Mouse (Mus musculus): ENCODE measurements around the gene Cisd3. TPM values are rescaled to one million over a fixed set of nuclear protein-coding genes. Genes with fewer than 3 reads are reported as not detected.

The Cisd3 gene
- total RNA-seq, 2 experiments from 2014 or later = 5.4 to 17.4 TPM

DNA sequence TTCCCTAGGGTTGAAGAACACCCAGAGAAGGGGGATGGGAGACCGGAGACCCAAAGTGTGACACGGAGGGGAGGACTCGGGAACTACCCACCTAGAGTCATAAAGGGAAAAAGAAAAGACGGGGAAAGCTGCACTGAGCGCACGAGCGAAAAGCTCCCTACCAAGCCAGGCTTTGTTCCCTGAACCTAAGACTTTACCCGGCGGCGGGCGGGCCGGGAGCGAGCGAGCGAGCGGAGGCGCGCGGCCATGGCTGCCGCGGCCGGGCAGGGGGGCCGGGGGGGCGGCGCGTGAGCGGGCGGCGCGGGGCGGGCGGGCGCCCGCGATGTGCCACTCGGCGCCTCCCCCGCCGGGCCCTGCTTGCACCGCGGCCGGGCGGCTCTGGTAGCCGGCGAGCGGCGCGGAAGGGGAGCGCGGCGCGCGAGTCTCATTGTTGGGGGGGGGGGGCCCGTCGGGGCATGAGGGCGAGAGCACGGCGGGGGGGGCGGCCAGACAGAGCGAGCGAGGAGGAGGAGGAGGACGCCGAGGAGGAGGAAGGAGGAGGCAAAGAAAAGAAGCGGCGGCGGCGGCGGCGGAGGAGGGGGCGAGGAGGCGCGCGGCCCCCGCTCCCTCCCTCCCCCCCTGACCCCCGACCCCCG, 22.6 kb upstream of the Cisd3 start, which contains the start of gene Mllt6:
Mllt6 (plus strand) TSS at position 522 of the 635 bp plus-strand sequence.
- peak; percentile 32; the same call in 1 of the 2 replicates for ATAC-seq (replicated peaks; ENCODE audit: poor library complexity)

DNA sequence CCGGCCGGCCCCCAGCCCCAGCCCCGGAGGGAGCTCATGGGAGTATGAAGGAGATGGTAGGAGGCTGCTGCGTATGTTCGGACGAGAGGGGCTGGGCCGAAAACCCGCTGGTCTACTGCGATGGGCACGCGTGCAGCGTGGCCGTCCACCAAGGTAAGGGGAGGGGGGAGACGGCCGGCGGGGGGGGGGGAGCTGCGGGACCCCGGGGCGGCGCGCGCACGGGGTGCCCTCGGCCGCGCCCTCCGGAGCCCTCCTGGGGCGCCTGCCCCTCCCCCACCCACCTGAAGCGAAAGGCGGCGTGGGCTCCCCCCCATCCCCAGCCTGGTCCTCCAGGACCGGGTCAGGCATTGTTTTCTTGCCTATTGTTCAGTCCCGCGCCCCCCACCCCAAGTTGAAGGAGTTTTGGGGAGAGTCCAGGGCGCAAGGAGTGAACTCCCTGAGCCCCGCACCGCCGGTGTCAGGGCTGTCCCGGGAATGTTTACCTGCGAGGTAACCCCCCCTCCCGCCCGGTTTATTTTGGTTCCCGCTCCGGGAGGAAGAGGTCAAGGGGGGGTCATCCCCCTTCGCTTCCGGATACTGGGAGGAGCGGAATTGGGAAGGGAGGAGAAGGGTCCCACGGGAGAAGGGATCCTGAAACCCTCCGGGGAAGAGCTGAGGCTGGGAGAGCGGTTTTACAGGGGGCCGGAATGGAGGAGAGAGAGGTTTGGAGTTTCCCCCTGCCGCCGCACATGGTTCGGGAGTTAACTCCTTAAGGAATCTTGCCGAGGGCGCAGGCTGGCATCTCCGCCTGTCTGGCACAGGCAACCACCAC, 21.9 kb upstream of the Cisd3 start:
- no peak for ATAC-seq (replicated peaks; ENCODE audit: poor library complexity)

- ATAC-seq (replicated peaks; ENCODE audit: poor library complexity) = no peak
Measured at GRCm38 (mm10) chr11:97664339-97664665, 21.3 kb upstream of the Cisd3 start.

GRCm38 (mm10) chr11:97664771-97665240, 20.8 kb upstream of the Cisd3 start:
- no peak for ATAC-seq (replicated peaks; ENCODE audit: poor library complexity)

DNA sequence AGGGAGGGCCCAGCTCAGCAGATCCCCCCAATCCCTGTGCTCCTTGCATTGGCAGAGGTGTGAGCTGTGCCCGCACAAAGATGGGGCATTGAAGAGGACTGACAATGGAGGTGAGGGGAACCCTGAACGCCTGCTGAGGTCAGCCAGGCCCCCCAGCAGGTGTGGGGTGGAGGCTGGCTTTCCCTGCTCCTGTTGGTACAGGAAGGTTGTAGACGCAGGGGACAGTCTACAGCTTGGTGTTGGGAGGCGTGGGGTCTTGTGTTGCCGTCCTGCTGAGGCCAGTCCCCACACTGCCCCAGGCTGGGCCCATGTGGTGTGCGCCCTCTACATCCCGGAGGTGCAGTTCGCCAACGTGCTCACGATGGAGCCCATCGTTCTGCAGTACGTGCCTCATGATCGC, 20.2 kb upstream of the Cisd3 start:
- ATAC-seq (replicated peaks; ENCODE audit: poor library complexity) = no peak

DNA sequence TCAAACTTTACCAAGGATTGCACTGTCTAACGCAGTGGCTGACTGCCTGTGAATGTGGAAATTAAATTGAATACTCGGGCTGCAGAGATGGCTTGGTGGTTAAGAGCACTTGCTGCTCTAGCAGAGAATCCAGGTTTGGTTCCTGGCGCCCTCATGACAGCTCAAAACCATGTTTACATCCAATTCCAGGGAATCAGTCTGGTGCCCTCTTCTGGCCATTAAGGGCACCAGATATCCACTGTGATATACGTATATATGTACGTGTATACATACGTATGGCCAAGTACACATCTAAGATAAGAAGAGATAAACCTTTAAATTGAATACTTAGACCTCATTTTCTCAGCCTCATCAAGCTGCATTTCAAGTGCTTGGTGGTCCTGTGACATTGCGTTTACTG, 19.4 kb upstream of the Cisd3 start:
- no peak for ATAC-seq (replicated peaks; ENCODE audit: poor library complexity)

- ATAC-seq (replicated peaks; ENCODE audit: poor library complexity) = no peak
Measured at GRCm38 (mm10) chr11:97666794-97667193, 18.8 kb upstream of the Cisd3 start.

DNA sequence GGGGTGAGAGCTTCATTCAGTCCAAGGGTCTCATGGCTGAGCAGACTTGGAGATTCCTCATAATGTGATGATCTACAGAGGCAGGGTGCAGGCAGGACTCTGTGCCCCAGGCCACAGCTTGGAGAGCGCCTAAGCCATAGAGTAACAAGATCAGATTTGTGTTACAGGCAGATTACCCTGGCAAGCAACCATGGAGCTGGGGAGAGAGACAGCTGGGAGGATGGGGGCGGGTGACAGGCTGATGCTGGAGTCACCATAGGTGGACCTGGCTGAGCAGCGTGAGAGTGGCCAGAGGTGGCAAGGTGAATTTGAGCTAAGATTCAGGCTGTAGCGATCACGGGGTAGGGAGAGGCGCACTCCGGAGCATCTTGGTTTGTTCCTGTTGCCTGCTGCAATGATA, 17.5 kb upstream of the Cisd3 start:
- ATAC-seq (replicated peaks; ENCODE audit: poor library complexity) = no peak

DNA sequence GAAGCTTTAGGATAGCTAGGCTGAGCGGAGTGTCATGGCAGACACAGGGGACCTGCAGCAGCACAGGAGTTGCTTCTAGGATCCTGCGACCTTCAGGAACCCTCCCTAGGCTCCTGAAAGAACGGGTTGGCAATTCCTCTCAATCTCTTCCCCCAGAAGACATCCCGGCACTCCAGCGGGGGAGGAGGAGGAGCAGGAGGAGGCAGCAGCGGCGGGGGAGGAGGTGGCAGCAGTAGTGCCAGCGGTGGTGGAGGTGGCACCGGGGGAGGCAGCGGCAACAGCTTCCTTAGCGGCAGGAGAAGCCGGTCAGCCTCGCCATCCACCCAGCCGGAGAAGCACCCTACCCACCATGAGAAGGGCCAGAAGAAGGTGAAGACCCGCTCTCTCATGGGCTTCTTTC, 16.4 kb upstream of the Cisd3 start:
- ATAC-seq (replicated peaks; ENCODE audit: poor library complexity) = no peak

GRCm38 (mm10) chr11:97669829-97670228, 15.8 kb upstream of the Cisd3 start:
- no peak for ATAC-seq (replicated peaks; ENCODE audit: poor library complexity)

DNA sequence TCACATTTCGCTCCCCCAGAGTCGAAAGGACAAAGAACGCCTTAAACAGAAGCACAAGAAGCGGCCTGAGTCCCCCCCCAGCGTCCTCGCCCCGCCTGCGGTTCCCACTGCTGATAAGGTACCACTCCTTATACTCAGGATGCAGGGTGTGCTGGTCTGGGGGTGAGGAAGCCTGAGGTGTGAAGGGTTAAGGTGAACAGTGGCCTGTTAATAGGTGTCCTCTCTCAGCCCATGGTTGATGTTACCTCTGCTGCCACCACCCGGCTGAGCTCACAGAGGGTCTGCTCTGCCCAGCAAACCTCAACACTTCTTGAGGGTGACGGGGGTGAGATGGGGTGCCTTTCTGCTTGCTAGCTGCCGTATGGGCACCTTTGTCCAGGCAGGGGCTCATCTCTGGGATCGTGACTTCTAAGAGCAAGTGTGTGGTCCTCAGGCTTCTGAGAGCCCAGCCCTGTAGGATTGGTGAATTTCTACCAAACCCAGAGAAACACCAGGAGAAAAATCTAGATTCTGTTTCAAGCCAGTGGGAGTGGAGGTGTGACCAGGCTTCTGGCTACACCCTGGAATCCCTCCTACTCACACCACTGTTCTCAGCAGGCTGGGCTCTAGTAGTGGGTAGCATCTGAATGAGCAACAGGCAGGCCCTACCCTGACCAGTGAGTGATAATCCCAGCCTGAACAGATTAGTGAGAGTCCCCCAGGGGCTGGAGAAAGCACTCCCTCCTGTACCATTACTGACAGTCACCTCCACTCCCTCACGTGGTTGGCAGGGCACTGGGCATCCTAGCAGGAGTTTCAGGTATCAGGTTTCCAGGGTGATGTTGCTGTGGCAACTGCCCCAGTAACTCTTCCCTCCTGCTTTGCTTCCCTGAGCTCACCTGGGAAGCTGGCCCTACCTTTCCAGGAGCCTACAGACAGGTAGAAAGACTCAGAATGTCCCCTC, 15.1 kb upstream of the Cisd3 start:
- ATAC-seq (replicated peaks; ENCODE audit: poor library complexity) = no peak

DNA sequence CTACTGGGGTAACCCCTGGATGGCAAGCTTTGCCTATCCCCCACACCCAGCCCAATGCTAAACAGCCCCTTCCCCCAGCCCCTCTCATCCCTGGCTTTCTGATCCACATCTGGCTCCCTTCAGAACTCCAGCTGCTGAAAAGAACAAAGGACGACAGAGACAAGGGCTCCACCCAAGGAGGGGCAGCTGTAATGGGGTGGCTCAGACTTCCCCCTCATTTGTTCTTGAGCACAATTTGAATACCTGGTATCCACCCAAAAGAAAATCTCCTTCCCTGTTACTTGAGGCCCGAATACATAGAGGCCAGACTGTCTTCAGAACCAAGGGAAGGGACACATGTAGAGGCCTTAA, 14.5 kb upstream of the Cisd3 start:
- no peak for ATAC-seq (replicated peaks; ENCODE audit: poor library complexity)

DNA sequence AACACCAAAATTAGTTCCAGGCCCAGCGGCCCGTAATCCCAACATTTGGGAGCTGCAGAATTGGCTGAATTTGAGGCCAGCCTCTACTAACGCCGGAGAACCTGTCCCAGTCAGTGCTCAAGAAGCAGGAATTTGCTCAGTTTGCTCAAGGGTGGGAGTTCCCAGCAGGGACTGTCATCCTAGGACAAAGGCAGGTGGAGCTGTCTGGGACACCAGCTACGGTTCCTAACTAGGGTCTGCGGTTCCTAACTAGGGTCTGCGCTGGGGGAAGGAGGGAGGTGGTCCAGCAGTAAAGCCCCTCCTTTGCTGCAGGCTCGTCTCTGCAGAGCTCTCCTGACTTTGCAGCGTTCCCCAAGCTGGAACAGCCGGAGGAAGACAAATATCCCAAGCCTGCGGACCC, 12.5 kb upstream of the Cisd3 start:
- no peak for ATAC-seq (replicated peaks; ENCODE audit: poor library complexity)

GRCm38 (mm10) chr11:97676050-97676754, 9.4 kb upstream of the Cisd3 start:
- ATAC-seq (replicated peaks; ENCODE audit: poor library complexity) = no peak

- ATAC-seq (replicated peaks; ENCODE audit: poor library complexity) = no peak
Measured at GRCm38 (mm10) chr11:97677381-97677780, 8.2 kb upstream of the Cisd3 start.

- peak; percentile 20; the same call in 1 of the 2 replicates for ATAC-seq (replicated peaks; ENCODE audit: poor library complexity)
Measured at GRCm38 (mm10) chr11:97677842-97678241, 7.8 kb upstream of the Cisd3 start.

- no peak for ATAC-seq (replicated peaks; ENCODE audit: poor library complexity)
Measured at GRCm38 (mm10) chr11:97678301-97678700, 7.3 kb upstream of the Cisd3 start.

- ATAC-seq (replicated peaks; ENCODE audit: poor library complexity) = no peak
Measured at GRCm38 (mm10) chr11:97680430-97680829, 5.2 kb upstream of the Cisd3 start.

DNA sequence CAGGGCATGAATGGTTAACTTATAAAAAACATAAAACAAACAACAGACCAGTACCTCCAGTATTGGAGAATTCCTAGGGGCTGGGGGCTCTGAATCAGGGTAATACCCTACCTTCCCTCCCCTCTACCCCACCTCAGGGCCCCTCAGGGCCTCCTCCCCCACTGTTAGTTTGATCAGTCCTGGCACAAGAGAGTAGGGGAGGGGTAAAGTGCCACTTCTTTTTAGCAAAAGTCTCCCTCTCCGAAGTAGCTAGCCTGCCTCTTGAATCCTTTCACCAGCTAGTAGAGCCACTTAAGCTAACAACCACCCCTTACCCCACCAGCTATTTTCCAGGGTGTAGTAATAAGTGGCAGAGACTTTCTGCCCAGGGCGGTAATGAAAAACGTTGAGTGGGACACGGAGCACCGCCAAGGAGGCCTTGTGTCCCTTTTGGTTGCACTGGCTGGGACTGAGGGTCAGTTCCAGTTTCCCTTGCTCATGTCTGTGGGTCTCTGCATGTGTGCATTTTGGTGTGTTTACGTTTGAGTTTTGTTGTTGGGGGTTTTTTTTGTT, 3.0 kb upstream of the Cisd3 start:
- ATAC-seq (replicated peaks; ENCODE audit: poor library complexity) = no peak

DNA sequence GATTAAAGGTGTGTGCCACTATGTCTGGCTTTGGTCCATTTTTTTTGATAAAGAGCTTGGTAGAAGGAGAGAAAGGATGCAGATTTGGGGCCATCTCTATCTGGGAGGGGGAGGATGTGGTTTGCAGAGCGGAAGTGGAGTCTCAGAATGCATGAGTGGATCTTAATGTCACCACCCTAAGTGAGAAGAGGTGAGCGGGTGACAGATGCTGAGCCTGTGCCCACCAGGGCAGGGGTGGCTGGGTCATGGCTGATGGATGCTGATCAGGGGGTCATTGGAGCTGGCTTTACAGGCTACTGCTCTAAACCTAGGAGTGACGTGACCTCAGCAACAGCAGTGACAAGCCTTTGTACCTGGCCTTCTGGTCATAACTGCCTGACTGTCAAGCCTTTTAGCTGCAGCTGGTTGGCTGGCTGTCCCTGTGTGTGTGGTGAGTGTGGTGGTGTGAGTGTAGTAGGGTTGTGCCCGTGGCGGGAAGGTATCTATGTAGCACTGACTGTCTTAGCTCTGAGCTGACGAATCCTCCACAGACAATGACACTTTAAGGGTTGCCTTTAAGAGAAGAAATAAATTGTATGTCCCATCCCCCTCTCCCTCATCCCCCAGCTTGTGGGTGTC, 1.5 kb upstream of the Cisd3 start:
- no peak; the same call in 1 of the 2 replicates for ATAC-seq (replicated peaks; ENCODE audit: poor library complexity)
